Mouse (Mus musculus) cerebellum, adult (tissue): ENCODE measurements around the gene Ssc4d.
A peak's percentile ranks its signal among the peaks of the same experiment; 100 is the strongest.

Experiments
- ATAC-seq: cut with Nextera tagmentation; 2 replicates; pipeline ENCODE4 v1.9.2; 2017; ENCODE audit warnings: mild to moderate bottlenecking, moderate library complexity, mixed read lengths; ENCODE audit not compliant: insufficient number of reproducible peaks, low FRiP score, low TSS enrichment

The Ssc4d gene

DNA sequence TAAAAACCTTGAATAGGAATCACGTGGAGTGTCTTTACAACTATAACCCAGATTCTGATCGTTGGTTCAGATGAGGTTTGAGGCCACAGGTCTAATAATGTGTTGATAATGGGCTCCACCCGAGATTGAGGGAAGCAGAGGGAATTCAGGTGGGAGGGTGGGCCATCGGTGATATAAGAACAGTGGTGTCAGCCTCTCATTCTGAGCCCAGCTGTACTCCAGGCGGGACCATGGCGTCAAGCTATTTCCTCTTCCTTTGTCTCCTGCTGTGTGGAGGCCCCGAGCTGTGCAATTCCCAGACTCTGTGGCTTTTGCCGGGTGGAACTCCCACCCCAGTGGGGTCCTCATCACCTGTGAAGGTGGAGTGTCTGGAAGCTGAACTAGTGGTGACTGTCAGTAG is 5.6 kb upstream of the Ssc4d start, which contains the start of gene Zp3:
Gene Zp3 (plus strand): TSS at position 196 of the 400 bp plus-strand sequence.
- no peak for ATAC-seq

DNA sequence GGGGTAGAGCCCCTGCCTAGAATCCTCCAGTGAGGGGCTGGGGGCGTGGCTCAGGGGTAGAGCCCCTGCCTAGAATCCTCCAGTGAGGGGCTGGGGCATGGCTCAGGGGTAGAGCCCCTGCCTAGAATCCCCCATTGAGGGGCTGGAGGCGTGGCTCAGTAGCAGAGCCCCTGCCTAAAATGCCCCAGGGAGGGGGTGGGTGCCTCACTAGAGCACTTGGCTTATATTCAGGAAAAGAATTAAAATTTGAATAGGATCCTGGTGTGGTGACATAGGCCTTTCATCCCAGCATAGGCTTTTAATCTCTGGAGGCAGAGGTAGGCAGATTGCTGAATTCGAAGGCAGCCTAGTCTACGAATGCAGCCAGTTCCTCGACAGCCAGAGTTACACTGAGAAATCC is 5.0 kb upstream of the Ssc4d start:
- ATAC-seq: no peak

DNA sequence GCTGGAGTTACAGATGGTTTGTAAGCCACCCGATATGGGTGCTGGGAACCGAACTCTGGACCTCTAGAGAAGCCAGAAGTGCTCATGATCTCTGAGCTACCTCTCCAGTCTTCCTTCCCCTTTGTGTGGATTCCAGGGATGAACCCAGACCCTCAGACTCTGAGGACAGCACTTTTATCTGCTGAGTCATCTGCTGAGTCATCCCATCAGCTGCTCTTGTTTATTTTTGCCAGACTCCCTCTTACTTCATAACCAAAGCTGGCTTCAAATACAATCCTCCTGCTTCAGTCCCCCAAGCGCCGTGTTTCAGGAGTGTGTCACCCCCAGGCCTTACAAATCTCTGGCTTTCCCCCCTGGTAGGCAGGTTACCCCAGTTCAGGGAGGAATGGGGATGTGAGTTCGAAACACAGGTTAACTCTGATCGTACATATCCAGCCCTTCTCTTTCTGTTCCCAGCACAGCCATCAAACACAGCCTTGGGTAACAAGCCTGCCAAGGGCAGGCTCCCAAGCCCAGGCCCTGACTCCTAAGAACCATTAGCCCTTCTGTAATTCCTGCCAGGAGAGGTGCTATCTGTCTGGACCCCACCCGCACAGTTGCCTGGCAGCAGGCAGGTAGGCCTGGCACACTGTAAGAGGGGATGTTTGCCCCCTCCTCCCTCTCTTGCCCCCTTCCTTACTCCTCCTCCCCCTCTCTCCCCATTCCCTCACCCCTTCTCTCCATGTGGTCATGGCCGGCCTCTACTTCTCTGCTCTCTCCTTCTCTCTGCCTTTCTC is 1.8 kb upstream of the Ssc4d start:
- ATAC-seq: no peak

DNA sequence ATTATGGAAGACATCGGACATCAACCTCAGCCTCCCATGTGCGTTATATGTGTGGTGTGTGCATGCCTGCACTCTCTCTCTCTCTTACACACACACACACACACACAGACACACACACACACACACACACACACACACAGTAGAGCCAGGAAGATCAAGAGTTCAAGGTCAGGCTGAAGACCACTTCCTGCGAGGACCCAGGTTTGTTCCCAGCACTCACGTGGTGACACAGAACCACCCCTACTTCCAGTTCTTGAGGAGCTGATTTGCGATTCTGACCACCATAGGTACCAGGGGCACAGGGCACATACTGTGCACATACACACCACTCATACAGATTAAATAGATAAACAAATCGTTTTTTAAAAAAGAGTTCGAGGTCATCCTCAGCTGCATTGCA is 2.5 kb downstream of the Ssc4d start:
- no peak for ATAC-seq

DNA sequence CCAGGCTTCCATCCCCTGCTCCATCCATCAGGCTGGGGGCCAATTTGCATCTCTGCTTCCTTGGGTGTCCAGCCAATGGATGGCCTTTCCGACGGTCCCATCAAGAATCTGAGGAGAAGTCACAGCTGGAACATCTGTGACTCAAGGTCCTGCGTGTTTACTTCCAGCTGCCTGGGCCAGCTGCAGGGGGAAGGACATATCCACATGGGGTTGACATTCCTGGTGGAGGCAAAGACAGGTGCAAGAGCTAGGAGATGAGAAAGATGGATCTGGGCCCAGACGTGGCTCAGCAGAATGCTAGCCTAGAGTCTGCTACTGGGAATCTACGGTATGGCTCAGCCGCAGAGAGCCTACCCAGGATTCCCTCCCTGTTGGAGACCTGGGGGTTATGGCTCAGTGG is 4.1 kb downstream of the Ssc4d start:
- no peak for ATAC-seq

DNA sequence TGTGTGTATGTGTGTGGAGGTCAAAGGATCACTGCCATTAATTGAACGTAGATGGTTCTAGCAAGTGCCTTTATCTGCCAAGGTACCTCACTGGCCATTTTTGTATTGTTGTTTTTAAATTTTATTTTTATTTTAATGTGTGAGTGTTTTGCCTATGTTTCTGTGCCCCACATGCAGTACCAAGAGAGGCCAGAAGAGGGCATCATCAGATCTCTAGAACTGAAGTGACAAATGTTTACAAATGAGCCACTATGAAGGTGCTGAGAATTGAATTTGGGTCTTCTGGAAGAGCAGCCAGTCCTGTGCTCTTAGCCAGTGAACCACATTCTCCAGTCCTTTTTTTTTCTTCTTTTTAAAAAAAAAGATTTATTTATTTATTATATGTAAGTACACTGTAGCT is 5.5 kb downstream of the Ssc4d start:
- ATAC-seq: no peak

DNA sequence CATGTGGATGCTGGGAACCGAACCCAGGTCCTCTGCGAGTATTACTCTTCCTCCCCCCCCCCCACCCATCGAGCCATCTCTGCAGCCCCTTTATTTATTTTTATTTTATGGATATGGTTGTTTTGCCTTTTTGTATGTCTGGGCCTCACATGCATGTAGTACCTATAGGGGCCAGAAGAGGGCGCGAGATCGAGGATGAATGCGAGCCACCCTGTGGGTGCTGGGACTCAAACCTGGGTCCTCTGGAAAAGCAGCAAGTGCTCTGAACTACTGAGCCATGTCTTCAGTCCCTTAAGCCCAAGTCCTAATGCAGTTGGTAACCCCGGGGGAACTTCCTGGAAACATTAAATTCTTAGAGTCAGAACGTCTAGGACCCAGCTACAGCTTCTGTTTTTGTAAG is 7.5 kb downstream of the Ssc4d start:
- ATAC-seq: no peak

DNA sequence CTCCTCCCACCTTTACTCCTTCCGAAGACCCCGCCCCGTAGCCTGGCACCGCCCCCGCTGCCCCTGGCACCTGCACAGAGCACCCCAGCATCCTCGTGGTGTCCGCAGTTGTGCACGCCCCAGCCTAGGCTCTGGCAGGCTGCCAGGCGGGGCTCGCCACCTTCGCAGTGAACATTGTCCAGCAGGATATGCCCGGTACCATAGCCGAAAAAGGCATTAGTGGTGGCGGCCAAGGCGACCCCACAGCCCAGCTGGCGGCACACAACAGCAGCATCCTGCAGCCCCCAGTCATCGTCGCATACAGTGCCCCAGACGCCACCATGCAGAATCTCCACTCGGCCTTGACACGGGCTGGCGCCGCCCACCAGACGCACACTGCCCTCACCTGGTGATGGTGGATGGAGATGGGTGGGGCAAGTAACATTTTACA is 8.8 kb downstream of the Ssc4d start:
- no peak for ATAC-seq

DNA sequence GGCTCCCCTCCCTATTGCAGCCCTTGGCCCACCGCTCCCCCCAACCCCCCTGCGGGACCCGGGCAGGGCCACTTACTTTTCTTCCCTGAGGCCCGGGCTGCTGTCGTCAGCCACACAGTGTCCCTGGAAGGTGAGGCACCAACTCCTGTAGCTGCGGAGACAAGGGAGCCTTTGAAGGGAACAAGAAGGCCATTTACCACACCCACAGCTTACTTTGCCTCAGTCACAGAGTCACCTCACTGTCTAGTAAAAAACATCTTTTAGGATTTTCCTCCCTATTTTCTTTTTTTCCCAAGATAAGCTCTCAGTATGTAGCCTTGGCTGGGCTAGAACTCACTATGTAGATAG is 11.1 kb downstream of the Ssc4d start:
- 0 out of 2 replicates have a peak, but pooled peaks have one; percentile 11 for ATAC-seq

DNA sequence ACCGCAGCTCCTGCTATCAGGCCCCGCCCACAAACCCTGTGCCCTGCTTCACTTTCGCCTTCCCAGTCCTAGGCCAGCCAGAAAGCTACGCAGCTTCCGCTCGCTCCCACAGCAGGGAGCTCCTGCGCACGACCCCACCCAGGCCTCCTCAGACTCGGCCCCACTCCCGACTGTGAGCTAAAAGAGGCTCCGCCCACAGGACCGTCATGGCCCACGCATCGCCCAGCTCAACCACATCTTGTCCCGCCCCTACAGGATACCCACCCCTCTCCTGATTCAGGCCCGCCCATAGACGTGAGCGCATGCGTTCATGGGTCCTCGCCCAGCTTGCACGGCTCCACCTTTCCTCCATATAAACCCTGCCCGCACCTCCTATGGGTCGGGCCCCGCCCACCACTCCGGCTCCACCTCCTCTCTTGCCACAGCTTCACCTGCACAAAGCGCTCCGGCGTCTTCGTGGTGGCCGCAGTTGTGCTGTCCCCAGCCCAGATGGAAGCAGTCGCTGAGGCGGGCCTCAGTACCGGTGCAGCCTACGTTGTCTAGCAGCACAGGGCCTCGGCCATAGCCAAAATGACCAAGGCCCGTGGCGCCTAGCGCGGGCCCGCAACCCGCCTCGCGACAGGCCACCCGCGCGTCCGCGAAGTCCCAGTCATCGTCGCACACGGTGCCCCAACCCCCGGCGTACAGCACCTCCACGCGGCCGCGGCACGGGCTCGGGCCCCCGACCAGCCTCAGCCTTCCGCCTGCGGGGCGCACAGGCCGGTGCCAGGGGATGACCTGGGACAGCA is 11.6 kb downstream of the Ssc4d start:
- ATAC-seq: peak; percentile 91

DNA sequence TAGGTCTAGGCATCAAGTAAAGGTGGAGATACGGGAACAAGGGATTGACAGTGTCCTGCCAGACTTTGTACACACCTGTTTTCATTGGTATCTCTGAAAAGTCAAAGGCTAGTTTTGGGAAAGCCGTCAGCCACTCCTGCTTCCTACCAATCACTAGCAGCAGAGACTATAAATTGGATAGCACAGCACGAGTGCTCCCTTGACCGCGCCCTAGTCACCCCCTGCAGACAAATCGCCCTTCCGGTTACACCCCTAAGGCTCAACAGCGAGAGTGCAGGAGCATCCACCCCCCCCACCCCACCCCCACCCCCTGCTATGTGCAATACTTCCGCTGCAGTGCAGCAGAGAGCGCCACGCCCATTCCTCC is 12.2 kb downstream of the Ssc4d start:
- no peak for ATAC-seq

DNA sequence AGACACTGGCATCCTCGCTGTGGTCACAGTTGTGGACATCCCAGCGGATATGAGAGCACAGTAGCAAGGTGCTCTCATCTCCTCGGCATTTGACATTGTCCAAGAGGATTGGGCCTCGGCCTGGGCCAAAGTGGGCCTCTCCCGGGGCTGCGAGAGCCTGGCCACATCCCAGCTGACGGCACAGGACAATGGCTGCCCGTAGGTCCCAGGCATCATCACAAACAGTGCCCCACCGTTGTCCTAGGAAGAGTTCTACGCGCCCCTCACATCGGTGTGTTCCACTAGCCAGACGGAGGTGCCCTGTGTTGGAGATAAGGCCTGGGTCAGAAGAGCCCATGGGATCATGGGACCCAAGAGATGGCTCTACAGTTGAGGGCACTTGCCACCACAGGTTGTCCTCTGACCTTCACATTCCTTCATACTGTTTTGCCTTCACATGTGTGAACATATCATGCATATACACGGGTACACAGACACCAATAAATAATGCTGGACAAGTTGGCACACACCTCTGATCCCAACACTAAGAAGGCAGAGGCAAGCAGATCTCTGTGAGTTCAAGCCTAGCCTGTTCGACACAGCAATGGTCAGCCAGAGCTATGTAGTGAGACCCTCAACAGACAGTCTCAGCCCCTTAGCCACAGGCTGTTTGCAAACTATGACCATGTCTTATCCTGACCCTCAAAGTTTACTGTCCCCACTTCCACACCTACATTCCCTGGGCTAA is 13.3 kb downstream of the Ssc4d start:
- no peak for ATAC-seq

DNA sequence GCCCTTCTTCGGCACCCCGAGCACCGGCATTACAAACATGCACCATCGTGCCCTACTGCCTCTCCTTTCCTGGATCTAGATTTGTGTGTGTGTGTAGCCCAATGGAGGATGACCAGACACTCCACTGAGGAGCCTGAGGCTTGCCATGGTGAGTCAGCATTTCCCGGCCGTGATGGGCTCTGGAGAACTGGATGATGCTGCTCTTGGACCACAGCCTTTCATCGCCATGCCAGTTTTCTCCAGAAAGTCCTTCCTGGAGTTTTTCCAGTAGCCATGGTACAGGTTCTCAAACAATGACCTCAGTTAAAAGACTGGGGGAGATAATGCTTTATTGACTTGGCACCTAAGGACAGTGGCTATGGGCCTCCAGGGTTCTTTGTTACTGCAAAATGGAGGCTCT is 14.4 kb downstream of the Ssc4d start:
- ATAC-seq: no peak

DNA sequence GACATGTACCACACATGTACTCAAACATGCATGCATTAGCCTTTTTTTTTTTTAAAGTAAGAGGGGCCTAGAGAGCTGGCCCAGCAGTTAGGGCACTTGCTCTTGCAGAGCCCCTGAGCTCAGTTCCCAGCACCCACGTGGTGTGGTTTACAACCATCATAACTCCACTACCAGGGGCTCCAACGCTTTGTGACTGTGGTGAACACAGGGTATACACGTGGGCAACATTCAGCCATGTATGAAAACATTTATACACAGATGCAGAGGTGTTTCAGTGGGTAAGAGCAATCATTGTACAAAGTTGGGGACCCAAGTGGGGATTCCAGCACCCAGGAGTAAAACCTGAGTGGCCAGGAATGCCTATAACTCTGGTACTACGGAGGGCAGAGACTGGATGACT is 16.0 kb downstream of the Ssc4d start:
- no peak for ATAC-seq

DNA sequence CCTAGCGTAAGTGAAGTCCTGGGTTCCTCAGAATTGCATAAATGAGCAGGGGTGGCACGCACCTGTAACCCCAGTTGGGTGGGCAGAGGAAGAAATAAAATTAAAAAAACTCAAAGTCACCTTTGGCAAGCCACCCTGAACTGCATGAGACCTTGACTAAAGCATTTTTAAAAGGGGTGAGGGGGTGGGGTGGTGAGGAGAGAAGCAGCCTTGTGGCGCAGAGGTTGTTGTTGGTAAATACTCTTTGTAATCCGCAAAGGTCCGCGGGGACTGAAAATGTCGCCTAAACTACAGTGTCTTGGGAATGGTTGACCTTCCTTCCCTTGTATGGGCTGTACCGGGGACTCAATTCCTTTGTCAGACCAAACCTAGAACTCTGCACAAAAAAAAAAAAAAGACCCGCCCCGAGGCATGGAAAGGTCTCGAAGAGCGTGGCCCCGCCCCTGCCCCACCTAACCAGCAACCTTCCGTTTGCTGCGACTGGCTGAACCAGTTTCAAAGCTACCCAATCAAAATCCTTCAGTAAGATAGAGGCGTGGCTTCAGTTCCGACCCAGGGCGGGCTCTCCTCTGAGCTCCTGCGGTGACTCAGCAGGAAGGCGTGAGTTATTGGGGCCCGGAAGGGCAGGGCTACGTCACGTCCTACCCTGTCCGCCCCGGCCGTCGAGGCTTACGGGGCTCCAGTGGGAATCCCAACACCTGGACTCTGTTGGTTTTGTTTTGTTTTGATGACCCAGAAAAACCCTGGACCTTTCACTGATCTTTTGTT is 16.9 kb downstream of the Ssc4d start:
- peak; percentile 80 for ATAC-seq

DNA sequence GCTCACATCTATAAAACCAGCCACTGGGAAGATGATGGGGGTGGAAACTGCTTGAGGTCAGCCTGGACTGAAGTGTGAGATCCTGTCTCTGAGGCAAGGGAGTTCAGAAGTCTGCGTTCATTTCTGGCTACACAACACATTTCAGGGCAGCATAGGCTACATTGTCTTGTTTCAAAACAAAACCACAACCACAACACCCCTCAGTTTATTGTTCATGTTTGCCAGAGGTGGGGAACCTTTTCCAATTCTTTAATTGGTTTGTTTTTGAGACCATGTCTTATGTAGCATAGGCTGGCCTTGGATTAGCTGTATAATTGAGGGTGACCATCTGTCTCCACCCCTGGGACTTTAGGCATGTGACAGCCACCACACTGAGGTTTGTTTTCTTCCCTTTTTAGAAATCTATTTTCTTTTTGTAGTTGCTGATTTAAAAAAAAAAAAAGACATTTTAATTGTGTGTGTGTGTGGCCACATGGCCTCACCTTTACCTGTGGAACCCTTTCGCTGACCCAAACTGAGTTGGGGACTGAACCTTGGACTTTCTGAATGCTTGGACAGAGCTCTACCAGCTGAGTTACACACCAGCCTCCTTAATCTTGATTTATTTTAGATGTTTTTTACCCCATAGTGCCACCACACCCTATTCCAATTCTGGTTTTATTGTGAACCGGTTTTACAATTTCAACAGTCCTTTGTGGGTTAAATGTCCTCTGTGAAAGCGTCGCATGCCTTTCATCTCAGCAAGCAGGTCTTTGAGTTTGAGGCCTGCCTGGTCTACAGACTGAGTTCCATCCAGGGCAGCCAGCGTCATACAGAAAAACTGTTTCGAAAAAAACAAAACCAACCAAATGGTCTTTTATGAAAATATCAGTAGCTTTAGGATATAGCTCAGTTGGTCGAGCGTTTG is 17.8 kb downstream of the Ssc4d start:
- no peak for ATAC-seq

DNA sequence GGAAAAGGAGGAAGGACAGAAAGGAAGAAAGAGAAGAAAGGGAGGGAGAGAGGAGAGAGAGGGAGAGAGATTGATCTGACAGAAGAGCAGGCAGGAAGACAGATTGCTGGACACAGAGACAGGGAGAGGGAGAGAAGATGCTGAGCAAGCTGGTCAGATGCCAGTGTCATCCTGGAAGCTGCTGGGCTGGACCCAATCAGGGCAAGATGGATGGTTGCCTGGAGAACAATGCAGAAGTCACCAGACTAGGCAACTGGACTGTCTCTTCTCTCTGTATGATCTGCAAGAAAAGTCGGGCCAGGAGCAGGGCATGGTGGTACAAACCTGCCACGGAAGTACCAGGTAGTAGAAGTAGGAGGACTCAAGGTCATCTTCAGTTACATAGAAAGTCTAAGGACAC is 21.5 kb downstream of the Ssc4d start:
- no peak for ATAC-seq

DNA sequence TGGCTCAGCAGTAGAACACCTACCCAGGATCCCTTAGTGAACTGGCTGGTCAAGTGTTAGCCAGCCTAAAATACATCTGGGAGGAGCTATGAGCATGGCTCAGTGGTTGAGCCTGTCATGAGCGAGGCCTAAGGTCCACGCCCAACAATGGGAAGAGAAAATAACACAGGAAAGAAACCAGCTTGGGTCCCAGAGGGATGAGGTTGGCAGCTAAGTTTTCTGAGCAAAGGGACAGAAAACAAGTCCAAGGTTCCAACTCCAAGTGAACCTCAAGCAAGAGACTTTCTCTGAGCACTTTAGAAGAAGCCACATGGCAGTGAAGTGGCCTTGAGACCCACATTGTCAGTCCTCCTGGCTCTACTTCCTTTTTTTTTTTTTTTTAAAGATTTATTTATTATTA is 22.7 kb downstream of the Ssc4d start:
- ATAC-seq: no peak

DNA sequence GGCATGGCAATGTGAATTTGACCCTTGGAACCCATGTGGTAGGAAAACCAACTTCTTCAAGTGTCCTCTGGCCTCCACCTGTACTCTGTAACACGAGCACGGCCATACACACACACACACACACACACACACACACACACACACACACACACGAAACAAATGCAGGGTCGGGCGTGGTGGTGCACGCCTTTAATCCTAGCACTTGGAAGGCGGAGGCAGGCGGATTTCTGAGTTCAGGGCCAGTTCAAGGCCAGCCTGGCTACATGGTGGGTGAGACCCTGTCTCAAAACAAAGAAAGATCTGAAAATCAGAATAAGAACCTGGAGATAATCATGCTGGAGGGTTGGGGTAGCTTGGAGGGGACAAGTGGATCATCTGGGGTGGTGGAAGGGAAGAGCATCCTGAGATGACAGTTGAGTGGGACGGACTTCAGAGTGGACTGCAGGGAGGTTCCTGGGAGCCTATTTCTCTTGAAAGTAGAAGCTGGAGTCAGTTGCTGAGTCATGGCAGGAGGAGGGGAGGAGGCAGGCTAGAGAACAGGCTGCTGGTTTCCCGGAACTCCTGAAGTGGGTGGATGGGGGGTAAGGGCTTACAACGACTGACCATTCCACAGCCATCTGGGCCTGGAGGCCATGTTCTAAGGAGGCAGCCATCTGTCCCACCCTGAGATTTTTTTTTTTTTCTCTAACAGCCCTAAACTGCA is 23.5 kb downstream of the Ssc4d start:
- no peak for ATAC-seq
